Mouse (Mus musculus) macrophage (primary cell): ENCODE data around the gene Hdac4. TPM values are rescaled to one million over a fixed set of nuclear protein-coding genes. Genes with fewer than 3 reads are reported as not detected.

Experiments used
- H3K27ac ChIP-seq: fragments of 350-480 bp; formaldehyde crosslinking; 2 replicates; pipeline ENCODE4 v1.9.0; 2021
- H3K36me3 ChIP-seq: fragments of 350-480 bp; formaldehyde crosslinking; 2 replicates; pipeline ENCODE4 v1.9.0; 2021; ENCODE audit errors: inconsistent target
- H3K4me3 ChIP-seq: fragments of 350-480 bp; formaldehyde crosslinking; 2 replicates; pipeline ENCODE4 v1.9.0; 2021; ENCODE audit errors: inconsistent target
- H3K79me2 ChIP-seq: fragments of 350-480 bp; formaldehyde crosslinking; 2 replicates; pipeline ENCODE4 v1.9.0; 2021; ENCODE audit errors: inconsistent target
- WGBS: methylation state at CpG from one replicate; pipeline ENCODE4 v1.1.7; 2026; ENCODE audit warnings: inconsistent platforms; ENCODE audit not compliant: missing documents; 5-methylcytosine and 5-hydroxymethylcytosine counted together
- polyA plus RNA-seq: library from polyadenylated mRNA; stranded (reverse); fragments of 250-400 nt; gene quantifications from 3 replicates; pipeline ENCODE4 v1.2.4, GENCODE M21; 2018; ENCODE audit warnings: inconsistent platforms

Hdac4 gene
- polyA plus RNA-seq, 1 experiment from 2014 or later = 2.6 TPM

- Histone ChIP-seq H3K36me3 (no peaks in the 10 kb centered on the region), H3K27ac (no peak overlapping the region), H3K79me2 (no peaks in the 10 kb centered on the region), H3K4me3 (no peak overlapping the region)
- 98% methylated on average over 8 of the region's 8 CpGs for WGBS
These were observed 190.4 kb downstream of the Hdac4 start for GRCm38 (mm10) chr1:92004906-92005616.

GRCm38 (mm10) chr1:92004122-92004521, 191.4 kb downstream of the Hdac4 start:
- no peaks in the 10 kb centered on the region for H3K79me2 ChIP-seq
- WGBS = 100% methylated on average over 1 of the region's 1 CpGs
- no peaks in the 10 kb centered on the region for H3K36me3 ChIP-seq
- H3K4me3 ChIP-seq = no peak overlapping the region
- no peak overlapping the region for H3K27ac ChIP-seq

GRCm38 (mm10) chr1:92000226-92000625, 195.3 kb downstream of the Hdac4 start:
- WGBS = 93% methylated on average over 2 of the region's 2 CpGs
- no peaks in the 10 kb centered on the region for H3K79me2 ChIP-seq

GRCm38 (mm10) chr1:91993658-91994165, 201.8 kb downstream of the Hdac4 start:
- H3K36me3 ChIP-seq = peaks cover 10% of the 10 kb centered on the region; the same call in 1 of the 2 replicates
- 95% methylated on average over 9 of the region's 9 CpGs for WGBS
- H3K4me3 ChIP-seq = no peak overlapping the region
- no peaks in the 10 kb centered on the region for H3K79me2 ChIP-seq
- no peak overlapping the region for H3K27ac ChIP-seq

More at GRCm38 (mm10) chr1:92000226-92000625, 195.3 kb downstream of the Hdac4 start:
- Histone ChIP-seq H3K4me3 (no peak overlapping the region), H3K36me3 (no peaks in the 10 kb centered on the region), H3K27ac (no peak overlapping the region)

GRCm38 (mm10) chr1:91992652-91993051, 202.8 kb downstream of the Hdac4 start:
- no peaks in the 10 kb centered on the region for H3K79me2 ChIP-seq
- WGBS = 100% methylated on average over 3 of the region's 3 CpGs
- no peak overlapping the region for H3K27ac ChIP-seq
- H3K36me3 ChIP-seq = peaks cover 10% of the 10 kb centered on the region; the same call in 1 of the 2 replicates
- H3K4me3 ChIP-seq = no peak overlapping the region

- H3K4me3 ChIP-seq = no peak overlapping the region
- H3K79me2 ChIP-seq = no peaks in the 10 kb centered on the region
- no peak overlapping the region for H3K27ac ChIP-seq
- peaks cover 10% of the 10 kb centered on the region; the same call in 1 of the 2 replicates for H3K36me3 ChIP-seq
These were observed 203.9 kb downstream of the Hdac4 start for GRCm38 (mm10) chr1:91991597-91991996.

- WGBS = 91% methylated on average over 5 of the region's 5 CpGs
These were observed 204.6 kb downstream of the Hdac4 start for GRCm38 (mm10) chr1:91990852-91991251.

GRCm38 (mm10) chr1:91988866-91989265, 206.6 kb downstream of the Hdac4 start:
- Histone ChIP-seq H3K36me3 (peaks cover 12% of the 10 kb centered on the region; the same call in 1 of the 2 replicates), H3K4me3 (no peak overlapping the region), H3K27ac (no peak overlapping the region), H3K79me2 (no peaks in the 10 kb centered on the region)
- WGBS = 92% methylated on average over 1 of the region's 1 CpGs

More at GRCm38 (mm10) chr1:91990852-91991251, 204.6 kb downstream of the Hdac4 start:
- Histone ChIP-seq H3K79me2 (no peaks in the 10 kb centered on the region), H3K27ac (no peak overlapping the region), H3K4me3 (no peak overlapping the region), H3K36me3 (peaks cover 10% of the 10 kb centered on the region; the same call in 1 of the 2 replicates)

- no peaks in the 10 kb centered on the region for H3K79me2 ChIP-seq
- H3K27ac ChIP-seq = no peak overlapping the region
- WGBS = 97% methylated on average over 8 of the region's 8 CpGs
- no peak overlapping the region for H3K4me3 ChIP-seq
- peaks cover 19% of the 10 kb centered on the region; the same call in 1 of the 2 replicates for H3K36me3 ChIP-seq
These were observed 208.1 kb downstream of the Hdac4 start for GRCm38 (mm10) chr1:91987431-91987830.

- peaks cover 12% of the 10 kb centered on the region; the same call in 1 of the 2 replicates for H3K36me3 ChIP-seq
These were observed 209.7 kb downstream of the Hdac4 start for GRCm38 (mm10) chr1:91985783-91986182.

GRCm38 (mm10) chr1:91984507-91984906, 211.0 kb downstream of the Hdac4 start:
- Histone ChIP-seq H3K4me3 (no peak overlapping the region), H3K27ac (no peak overlapping the region), H3K79me2 (no peaks in the 10 kb centered on the region), H3K36me3 (peaks cover 9% of the 10 kb centered on the region; the same call in 1 of the 2 replicates)
- WGBS = 36% methylated on average over 8 of the region's 8 CpGs

More at GRCm38 (mm10) chr1:91985783-91986182, 209.7 kb downstream of the Hdac4 start:
- Histone ChIP-seq H3K4me3 (no peak overlapping the region), H3K27ac (no peak overlapping the region), H3K79me2 (no peaks in the 10 kb centered on the region)

- Histone ChIP-seq H3K4me3 (no peak overlapping the region), H3K36me3 (peaks cover 9% of the 10 kb centered on the region; the same call in 1 of the 2 replicates), H3K27ac (no peak overlapping the region), H3K79me2 (no peaks in the 10 kb centered on the region)
- 93% methylated on average over 1 of the region's 1 CpGs for WGBS
These were observed 214.1 kb downstream of the Hdac4 start for GRCm38 (mm10) chr1:91981381-91981780.

- no peaks in the 10 kb centered on the region for H3K79me2 ChIP-seq
- H3K4me3 ChIP-seq = no peak overlapping the region
- 94% methylated on average over 3 of the region's 3 CpGs for WGBS
- no peak overlapping the region for H3K27ac ChIP-seq
- H3K36me3 ChIP-seq = peaks cover 3% of the 10 kb centered on the region; the same call in 1 of the 2 replicates
These were observed 217.1 kb downstream of the Hdac4 start for GRCm38 (mm10) chr1:91978443-91978842.

GRCm38 (mm10) chr1:91968710-91969379, 226.7 kb downstream of the Hdac4 start:
- 80% methylated on average over 5 of the region's 5 CpGs for WGBS
- no peak overlapping the region for H3K4me3 ChIP-seq
- peaks cover 29% of the 10 kb centered on the region; the same call in 1 of the 2 replicates for H3K36me3 ChIP-seq

GRCm38 (mm10) chr1:91967041-91967440, 228.5 kb downstream of the Hdac4 start:
- 95% methylated on average over 1 of the region's 1 CpGs for WGBS
- H3K27ac ChIP-seq = no peak overlapping the region

More at GRCm38 (mm10) chr1:91968710-91969379, 226.7 kb downstream of the Hdac4 start:
- Histone ChIP-seq H3K27ac (no peak overlapping the region), H3K79me2 (no peaks in the 10 kb centered on the region)

More at GRCm38 (mm10) chr1:91967041-91967440, 228.5 kb downstream of the Hdac4 start:
- H3K4me3 ChIP-seq = no peak overlapping the region
- no peaks in the 10 kb centered on the region for H3K79me2 ChIP-seq
- H3K36me3 ChIP-seq = peaks cover 20% of the 10 kb centered on the region; the same call in 1 of the 2 replicates
